Mouse (Mus musculus) G1E (cell line): ENCODE data around the gene Naa35.

Source experiments
- CTCF ChIP-seq: IDR thresholded peaks from 2 replicates; pipeline ENCODE4 v1.5.1; 2012; ENCODE audit warnings: low read depth, low read length, inconsistent platforms, mixed read lengths
- GATA1 ChIP-seq: IDR thresholded peaks from 2 replicates; pipeline ENCODE4 v1.6.1; 2012; ENCODE audit warnings: borderline replicate concordance, low read length, inconsistent platforms, mixed read lengths

GRCm38 (mm10) chr13:59679306-59679705 lies 94.2 kb downstream of the Naa35 start:
- TF ChIP-seq CTCF, result no peak
- no peak for TF ChIP-seq GATA1
